Mouse (Mus musculus): ENCODE data around the gene 1810010D01Rik.

1810010D01Rik gene

DNA sequence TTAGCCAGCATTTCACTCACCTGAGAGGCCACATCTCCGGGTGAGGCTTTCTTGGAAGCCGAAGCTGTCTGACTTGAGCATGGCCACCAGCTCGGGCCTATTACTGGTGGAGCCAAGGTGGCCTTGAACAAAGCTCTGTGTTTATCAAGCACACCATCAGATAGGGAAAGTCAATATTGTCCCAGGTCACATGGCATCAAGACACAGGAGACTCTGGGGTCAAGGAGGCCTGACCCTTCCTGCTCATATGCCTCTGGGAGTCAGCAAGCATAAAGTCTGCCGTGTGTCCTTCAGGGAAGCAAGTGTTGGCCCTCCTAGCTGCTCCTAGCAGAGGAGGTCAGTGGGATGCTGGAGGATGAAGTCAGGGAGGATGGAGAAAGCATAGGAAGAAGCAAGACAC, at the start of gene 1810010D01Rik:
1810010D01Rik (minus strand) TSS at position 114 of the 400 bp plus-strand sequence.
- DNase-seq = no peak

DNA sequence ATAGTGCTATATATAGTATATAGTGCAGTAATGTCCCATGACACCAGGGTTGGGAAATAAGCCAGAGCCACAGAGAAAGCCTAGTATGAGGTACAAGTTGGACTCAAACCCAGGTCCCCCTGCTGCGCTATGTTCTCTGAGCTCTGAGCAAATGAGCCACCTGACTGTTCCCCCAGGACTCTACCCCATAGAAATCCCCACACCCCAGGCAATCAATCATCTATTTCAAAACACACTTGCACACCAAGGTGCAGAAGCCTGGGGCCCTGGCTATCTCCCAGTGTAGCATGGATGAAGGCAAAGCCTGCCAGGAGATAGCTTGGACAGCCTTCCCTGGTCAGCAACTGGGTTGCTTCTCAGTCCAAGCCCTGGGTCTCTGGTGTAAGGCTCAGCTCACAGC, 48.2 kb upstream of the 1810010D01Rik start:
- no peak for DNase-seq

DNA sequence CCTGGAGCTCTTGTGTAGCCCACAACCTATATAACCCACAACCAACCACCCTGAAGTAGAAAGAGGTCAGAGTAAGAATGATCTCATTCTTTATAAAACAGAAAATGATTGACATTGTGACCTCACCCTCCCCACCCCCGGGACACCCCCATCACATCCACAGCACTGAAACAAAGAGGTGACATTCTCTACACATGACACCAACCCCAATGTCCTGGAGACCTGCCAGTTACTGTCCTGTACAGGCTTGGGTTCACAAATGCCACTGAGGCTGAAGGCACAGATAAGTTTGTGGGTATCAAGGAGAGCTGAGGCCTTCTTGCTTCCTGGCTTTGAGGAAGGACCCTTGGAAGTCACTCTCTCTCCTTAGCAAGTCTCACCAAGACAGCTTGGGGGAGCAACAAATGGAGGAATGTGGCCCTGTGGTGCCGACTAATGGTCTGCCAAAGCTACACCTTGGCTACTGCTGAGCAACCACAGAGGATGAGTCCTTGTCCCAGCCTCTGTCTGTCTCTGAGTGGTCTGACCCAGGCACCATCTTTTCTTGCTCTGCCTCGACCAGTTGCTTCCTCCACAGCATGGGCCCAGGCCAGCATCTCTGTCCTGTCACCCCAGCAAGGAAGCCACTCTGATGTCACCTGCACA, 46.2 kb upstream of the 1810010D01Rik start:
- DNase-seq = peak in 1 of 2 experiments; percentile 34

DNA sequence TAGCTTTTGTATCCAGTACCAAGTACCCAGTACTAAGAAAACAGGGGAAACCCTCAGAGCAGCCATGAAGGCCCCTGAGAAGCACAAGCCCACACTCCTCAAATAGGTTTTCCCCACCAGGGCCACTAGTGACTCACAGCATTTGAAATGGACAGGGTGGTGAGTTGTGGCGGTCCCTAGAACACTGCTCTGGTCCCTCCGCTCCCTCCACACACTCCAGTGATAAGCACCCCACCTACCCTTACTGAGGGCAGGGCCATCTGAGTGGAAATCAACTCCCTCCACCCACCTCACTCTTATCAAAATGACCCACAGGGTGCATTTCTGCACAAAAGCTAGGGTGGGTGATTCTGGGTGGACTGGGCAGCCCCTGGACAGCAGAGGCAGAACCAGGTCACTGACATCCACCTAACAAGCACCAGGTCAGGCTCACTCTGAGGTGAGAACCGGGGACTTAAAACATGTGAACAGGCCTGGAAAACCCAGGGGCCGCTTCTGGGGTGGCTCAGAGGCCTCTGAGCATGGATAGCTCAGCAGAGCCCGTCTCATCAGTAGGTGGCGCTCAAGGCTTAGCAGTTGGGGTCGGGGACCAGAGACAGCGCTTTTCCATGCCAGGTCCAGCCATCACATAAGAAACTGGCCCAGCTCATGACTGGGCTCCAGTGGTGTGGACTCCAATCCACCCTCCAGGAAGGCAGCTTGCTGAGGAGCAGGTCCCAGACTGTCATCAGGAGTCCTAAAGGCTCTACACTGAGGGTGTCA, 45.0 kb upstream of the 1810010D01Rik start:
- peak; percentile 97 to 98 for DNase-seq

DNA sequence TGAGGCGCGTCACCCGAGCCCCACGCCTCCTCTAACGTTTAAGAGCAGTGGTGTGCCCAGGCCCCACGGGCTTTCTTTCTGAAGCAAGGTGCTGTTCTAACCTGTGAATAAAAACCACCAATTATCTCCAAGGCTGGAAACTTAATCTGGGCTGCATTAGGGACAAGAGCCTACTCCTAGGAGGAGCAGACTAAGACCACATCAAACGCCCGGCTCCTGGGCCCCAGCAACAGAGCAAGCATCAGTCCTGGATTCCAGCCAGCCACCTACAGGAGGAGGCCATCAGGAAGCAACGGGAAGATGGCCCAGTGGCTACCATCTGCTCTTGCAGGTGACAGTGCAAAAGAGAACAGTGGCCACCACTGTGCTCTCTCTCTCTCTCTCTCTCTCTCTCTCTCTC, 42.3 kb upstream of the 1810010D01Rik start:
- DNase-seq = peak; percentile 74 to 79

DNA sequence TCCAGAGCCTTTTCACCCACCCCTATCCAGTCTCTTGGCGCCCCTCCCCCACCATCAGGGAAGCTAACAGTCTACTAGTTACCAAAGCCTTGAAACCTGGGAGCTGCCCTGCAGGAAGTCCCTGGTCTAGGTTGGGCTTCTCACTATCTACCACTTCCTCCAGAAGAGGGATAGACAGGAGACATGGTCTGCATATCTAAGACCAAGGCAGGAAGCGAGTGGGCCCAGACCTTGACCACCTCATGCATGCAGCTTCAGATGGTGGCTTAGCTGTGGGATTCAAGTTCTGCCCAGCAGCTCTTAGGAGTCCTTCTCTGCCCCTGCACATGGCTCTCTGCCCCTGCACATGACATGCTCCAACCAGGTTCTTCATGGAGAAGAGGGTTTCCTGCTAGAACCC, 41.0 kb upstream of the 1810010D01Rik start:
- no peak for DNase-seq

DNA sequence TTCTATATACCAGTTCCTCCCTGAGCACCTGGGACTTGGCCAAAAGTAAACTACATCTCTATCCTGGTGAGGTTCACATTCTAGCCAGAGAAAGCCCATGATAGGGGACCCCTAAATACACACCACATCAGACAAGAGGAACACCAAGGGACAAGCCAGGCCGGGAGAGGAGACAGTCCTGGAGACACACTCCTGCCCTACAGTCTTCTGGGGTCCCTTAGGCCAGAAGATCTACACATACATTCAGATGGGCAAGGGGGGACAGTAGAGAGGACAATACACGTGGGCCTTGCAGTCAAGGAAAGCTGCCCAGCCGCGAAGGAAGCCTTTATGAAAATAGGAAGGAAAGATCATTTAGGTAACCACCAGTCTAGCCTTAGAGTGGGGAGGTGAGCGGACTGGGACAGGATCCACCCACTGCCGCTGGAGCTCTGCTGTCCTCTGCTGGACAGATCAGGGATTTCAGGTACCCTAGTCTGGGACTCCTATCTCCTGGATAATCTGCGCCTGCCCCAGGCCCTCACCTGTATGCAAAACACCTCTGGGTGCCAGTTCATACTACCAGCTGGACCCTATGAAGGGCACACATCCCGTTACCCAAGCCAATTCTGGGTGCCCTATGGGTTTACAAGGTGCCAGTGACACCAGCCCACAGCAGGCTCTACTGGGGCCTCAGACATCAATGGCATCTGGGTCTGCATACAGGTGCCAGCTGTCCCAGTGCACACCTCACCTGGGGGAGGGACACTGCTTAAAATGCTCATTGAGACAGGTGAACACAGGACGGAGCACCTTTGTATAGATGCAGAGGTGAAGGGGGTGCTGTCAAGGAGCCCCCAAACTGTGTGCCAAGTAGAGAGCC, 35.2 kb upstream of the 1810010D01Rik start:
- DNase-seq = peak; percentile 96 to 97

DNA sequence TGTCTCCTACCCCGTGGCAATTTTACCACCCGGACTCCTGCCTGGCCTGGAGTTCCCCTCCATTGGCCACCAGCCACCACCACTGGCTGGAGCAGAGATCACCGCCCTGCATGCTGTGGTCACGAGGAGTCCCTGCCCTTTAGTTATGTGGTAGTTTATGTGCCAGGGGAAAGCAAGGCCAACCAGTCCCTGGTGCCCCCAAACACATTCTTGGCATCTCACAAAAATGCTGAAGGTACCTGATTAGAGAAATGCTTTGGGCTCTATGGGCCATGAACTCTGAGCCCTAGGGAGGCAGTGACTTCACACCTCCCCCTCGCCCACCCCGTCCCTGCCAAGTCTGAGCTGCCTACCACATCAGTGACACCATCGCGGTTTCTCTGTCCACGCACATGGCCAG, 34.1 kb upstream of the 1810010D01Rik start:
- no peak for DNase-seq

DNA sequence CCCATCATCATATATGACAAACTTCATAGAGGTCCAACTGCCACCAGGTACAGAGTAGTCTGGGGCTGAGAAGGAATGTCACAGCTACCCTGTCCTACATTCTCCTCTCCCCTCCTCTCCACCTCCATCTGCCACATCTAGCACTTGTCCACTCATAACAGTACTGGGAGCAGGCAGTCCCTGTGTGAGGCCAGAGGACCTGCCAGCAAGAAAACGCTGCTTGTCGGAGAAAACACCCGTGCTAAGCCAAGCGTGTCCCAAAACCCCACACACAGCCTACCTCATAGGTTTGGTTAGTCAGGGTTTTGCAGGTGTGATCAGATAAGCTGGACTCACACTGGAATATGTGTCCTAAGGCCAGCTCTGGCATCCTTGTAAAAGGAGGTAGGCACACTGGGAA, 33.0 kb upstream of the 1810010D01Rik start:
- peak; percentile 64 to 80 for DNase-seq

DNA sequence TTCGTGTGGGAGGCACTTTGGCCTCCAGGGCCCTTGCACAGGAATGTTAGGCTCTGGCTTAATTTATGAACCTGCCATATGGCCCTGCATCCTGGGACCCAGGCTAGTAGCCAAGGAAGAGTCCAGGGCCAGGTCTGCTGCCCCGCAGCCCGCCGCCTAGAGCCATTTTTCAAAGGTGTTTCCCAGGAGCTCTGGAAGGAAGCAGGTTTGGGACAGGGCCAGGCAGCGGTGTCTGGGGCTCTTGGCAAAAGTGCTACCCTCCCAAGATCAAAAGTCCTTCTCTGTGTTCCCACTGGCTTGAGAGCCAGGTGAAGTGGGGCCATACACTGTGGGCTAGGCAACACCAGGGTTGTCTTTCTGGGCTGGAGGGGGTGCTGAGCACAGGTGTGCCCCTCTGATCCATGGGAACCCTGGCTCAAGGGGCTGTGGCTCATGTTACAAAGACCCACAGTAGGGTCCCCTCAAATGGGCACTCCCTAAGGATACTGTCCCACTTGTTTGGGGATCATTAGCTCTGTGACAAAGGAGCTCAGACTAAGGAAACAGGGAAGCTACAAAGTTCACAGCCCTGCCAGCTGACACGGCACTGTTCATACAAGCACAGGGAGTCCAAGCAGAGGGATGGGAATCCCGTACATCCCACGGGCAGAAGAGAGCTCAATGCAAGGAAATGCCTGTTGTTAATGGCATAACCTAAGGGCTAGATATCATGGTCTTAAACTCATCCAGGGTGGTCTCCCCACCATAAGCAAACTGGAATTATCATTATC, 32.0 kb upstream of the 1810010D01Rik start:
- peak; percentile 78 to 89 for DNase-seq

DNA sequence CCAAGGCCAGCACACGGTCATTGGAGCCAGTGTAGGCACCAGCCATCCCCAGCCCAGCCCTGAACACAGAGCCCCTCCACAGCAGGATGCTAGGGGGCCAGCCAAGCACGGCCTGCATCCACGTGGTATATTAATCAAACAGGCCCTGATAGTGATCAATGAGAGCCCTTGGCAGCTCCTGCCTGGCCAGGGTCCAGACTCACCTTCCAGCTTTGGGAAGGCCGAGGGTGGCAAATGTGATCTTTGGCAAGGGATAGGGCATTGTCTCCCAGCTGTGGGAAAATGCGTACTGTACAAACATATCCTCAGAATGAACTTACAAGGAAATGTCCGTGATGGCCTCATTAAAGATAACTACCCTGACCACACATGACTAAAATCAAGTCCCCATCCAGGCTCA, 31.2 kb upstream of the 1810010D01Rik start:
- peak; percentile 49 to 60 for DNase-seq

DNA sequence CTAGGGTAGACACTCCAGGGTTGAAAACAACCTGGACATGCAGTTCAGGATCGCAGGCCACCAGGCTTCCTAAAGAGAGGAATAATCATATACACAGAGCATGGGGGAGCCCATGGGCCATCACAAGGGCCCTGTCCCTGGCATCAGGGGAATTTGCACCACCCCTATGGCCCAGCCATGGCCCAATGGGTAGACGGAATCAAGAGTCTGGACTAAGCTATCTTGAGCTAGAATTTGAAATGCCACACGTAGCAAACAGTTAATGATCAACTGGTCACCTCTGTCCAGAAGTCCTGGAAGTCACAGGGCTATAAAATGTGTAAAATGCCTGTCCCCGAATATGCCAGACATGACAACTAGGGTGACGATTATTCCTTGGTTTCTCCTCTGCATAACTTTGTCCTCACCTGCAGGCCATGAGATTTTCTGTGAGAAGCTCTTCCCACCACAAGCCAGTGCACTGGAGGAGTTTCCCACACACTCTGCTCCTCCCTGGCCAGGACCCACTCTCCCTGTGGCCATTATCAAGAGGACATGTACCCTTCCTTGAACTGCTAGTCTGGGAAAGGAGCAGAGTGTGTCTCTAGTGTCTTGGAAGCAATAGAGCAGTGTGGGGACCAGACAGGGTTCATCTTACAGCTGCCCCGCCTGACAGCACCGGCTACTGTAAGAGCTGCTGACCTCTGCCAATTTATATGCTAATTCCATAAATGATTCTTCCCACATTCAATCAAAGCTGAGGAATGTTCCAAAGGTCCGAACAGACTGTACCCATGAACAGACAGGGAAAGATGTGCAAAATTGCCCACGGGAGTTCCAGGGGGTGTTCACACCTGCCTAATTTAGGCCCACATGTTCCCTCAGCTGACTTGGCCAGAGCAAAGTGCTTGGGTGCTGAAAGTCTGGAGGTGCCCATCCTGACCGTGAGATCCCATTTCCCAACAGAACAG, 27.2 kb upstream of the 1810010D01Rik start:
- no peak for DNase-seq

DNA sequence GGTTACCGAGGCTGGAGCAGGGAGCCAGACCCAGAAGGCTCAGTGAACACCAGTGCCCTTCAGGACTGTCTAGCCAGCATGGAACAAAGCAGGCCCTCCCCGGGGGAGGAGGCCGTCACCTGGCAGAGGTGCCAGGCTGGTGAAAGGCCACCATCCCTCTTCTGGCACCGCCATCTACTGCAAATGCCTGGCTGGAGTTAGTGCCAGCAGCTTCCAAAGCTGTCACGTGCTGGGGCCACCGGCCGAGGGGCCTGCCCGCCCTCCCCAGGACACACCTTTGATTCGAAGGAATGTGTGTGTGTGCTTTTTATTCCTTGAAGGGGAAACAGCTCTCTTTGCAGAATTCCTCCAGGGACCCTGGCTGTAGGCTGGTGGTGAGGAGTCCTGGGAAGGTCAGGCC, 23.7 kb upstream of the 1810010D01Rik start:
- no peak for DNase-seq

DNA sequence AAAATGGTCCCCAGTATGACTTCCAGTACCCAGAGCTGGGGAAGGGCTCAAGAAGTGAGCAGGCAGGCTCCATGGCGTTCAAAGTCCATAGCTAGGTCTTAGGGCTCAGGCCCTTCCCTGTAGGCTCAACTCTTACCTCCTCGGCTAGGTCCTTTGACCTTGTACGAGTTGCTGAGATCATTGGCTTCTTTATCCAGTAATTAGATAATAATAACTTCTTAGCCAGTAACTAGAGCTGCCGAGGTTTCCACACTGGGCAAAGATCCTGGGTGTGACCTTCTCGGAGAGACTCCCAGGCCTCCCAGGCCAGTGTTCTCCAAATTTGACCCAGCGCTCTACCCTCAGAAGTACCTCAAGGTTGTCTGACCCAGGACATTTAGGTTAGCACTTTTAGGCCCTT, 18.7 kb upstream of the 1810010D01Rik start:
- no peak for DNase-seq

DNA sequence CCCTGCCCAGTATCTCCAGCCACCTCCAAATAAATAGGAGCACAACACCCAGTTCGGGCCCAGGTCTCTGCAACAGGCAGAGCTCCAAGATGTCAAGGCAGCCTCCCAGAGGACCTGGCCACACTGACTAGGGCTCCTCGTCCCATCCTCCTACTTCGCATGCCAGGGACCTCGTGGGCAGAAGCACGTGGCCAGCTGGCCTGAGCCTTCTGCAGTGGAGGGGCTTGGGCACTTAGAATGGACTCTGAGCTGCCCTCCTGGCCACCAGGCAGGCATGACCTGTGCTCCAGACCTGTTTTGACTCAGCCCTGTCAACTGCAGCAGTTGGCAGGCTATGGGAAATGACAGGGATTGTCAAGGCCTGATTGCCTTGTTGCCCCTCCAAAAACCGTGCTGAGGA, 17.7 kb upstream of the 1810010D01Rik start:
- DNase-seq = no peak

DNA sequence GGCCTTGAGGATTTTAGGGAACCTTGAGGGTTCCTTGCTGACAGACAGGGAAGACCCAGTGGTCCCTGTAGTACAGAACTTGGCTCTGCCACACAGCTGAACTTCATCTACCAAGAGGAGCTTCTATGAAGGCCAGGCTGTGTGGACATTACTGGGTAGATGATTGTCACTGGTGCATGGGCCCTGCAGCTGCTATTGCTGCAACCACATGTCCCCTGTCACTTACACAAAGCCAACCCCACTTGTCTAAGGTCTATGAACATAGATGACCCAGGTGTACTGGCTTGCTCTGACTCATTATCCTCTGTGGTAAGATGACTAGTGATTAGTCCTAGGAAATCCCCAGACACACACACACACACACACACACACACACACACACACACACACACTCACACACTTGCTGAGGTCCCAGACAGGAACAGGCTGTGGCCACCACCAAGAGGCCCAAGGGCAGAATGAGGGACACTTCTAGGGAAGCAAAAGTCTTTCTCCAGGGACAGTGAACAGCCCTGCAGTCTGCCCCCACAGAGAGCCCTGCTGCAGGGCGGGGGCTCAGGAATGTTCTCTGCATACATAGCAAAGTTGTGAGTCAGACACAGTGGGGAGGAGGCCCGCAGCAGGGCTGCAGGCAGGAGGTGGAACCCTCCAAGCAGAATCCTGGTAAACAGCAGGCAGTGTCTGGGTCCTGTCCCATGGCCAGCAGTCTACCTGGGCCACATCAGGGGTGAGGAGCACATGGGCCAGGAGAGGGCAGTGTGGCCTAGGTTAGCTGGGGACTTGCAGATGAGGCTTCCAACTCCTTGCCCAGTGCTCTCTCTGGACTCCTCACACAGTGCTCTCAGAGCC, 14.1 kb upstream of the 1810010D01Rik start:
- no peak for DNase-seq

DNA sequence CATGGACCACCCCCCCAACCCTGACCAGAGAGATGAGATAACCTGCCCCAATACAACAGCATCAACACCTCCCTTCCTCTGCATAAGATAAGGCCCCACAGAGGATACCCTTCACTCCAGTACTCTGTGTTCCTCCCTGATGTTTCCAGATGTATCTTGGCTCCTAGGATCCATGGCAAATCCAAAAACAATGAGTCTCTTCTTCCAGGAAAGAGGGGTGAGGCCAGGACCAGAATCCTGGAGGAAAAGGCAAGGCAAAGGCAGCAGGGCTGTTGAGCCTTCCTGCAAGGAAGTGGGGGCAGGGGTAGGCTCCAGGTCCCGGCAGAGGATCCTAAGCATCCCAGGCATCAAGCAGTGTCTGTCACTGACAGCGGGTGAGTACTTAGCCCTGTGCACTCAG, 13.4 kb upstream of the 1810010D01Rik start:
- no peak for DNase-seq

DNA sequence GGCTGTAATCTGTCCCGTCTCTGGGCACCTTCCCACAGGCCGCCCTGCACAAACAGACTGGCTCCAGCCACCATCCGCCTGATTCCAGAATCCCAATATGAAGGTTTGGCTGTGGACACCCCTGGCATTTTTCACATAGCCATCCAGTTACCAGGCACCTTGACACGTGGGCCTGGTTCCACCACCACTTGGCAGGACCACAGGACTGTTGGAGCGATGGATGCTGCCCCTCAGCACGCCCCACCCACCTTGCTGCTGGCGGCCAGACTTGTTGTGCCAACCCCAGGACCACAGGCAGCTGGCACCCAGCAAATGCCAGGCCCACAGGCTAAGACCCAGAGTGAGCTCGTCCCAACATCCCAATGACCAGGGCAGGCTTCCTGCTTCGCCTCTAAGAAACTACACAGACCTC, 11.5 kb upstream of the 1810010D01Rik start:
- peak; percentile 60 to 64 for DNase-seq

DNA sequence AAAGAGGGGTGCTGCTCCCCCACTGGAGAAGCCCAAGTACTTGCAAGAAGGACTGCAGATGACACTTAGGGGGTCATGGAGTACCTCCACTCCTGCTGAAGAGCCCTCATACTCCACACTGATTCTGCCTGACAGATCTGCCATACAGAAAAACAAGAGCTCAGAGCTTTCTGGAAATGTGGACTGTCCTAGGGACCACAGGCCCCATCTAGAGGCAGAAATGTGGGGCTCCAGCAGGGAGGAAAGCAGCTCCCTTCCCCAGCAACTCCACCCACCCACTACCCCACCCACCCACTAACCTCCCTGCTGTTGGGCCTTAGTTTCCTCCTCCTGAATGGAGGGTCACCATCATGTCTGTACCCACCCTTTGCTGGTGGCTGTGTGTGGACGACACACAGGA, 8.7 kb upstream of the 1810010D01Rik start:
- no peak for DNase-seq

DNA sequence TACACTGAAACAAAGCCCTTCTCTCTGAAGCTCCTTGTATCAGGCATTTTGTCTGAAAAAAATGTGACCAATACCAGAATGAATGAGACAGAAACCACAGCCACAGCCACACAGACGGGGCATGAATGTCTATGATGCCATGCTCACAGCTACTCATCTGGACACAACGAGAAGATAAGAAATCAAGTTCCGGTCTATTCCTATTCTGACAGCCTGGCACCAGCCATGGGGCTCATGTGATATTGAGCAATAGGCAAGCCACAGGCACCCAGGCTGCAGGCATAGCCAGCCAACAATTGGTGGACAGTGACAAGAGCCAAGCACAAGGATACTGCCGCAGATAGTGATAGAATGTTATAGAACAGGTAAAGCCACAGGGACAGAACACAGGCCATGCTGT, 7.6 kb upstream of the 1810010D01Rik start:
- no peak for DNase-seq

Data from cerebellum, postnatal 14 days (tissue).